Mouse (Mus musculus) C2C12 (cell line): ENCODE measurements at regions not wholly inside any gene's neighbourhood (a gene's known extent, or its start where the extent isn't known, plus 50 kb on each side); places are given as distances from the start of the nearest gene placed in this dataset.

Experiments used
- CEBPB ChIP-seq: IDR thresholded peaks from one replicate; pipeline ENCODE4 v1.6.1; 2011; ENCODE audit warnings: low read depth, mild to moderate bottlenecking, control low read depth, moderate library complexity
- CTCF ChIP-seq: IDR thresholded peaks from one replicate; pipeline ENCODE4 v1.5.1; 2011; ENCODE audit not compliant: control insufficient read depth, insufficient read depth, insufficient read length
- FOSL1 ChIP-seq: IDR thresholded peaks from one replicate; pipeline ENCODE4 v1.8.0; 2011; ENCODE audit warnings: mild to moderate bottlenecking, low read length; ENCODE audit not compliant: poor library complexity, insufficient read depth, severe bottlenecking
- MAX ChIP-seq: IDR thresholded peaks from one replicate; pipeline ENCODE4 v1.6.1; 2011; ENCODE audit warnings: mild to moderate bottlenecking, control low read depth
- MYOD1 ChIP-seq: IDR thresholded peaks from one replicate; pipeline ENCODE4 v1.6.1; 2011; ENCODE audit warnings: low read depth; ENCODE audit not compliant: control insufficient read depth, insufficient read length
- USF1 ChIP-seq: IDR thresholded peaks from one replicate; pipeline ENCODE4 v1.6.1; 2011; ENCODE audit warnings: low read depth, mild to moderate bottlenecking, control low read depth, moderate library complexity

DNA sequence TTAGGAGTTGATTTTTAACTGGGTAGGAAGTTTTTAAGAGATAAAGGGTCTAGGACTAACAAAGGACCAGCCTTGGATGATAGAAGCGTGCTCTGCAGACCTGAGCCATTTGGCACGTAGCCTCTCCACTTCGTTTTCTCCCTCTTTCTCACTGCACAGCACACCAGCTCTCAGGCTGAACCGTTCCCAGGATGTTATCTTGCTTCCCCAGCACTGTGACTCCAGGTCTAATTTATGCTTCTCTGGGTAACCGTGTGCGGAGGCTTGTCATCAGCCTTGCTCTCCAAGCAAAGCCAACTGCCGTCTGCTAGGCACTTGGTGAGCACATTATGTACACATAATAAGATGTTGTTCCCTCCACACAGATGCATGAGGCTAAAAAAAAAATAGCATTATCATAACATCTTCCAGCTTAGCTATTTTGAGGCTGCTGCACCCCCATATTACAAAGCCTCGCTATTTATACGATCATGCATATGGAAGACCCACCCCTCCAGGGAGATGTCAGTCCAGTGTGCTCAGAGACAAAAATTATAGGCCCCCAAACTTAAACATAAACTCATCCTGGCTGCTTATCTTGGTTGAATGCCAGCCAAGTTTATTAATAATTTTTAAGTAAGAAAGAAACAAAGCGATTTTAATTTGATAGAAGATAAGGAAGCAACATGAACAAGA is 210.3 kb upstream of the Actbl2 start:
- TF ChIP-seq CEBPB (no peak), CTCF (no peak), FOSL1 (no peak), MAX (no peak), MYOD1 (no peak), USF1 (no peak)
